15 mouse cellular contexts compared by ENCODE assay signal in the genomic region with DNA sequence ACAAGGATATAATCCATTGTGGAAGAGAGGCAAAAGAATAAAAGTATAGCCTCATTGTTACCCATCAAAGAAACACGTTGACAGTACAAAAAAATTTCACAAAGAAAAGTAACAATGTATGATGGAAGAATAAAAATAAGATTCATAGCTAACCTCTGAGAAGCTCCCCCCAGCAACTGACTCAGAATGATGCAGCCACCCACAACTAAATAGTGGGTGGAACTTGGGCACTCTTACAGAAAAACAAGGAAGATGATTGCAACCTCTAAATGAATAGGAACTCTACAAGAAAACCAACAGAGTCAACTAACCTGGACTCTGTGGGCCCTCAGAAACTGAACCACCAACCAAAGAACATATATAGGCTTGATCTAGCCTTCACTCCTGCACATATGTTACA.
"Had no signal": no experiment of that assay in that cellular context is flagged by ENCODE, and none has a peak within 500 bp of the region (broad histone marks: within the 10 kb centered on the region; RNA-seq: fewer than 3 reads in every experiment).

No protein-coding gene starts in this region.

- ATAC-seq: intestine, postnatal 0 days had no signal

- H3K9me3 ChIP-seq: limb, embryonic 10.5 days; liver, embryonic 15.5 days; midbrain, embryonic 10.5 days; neural tube, embryonic 15.5 days; stomach, embryonic 15.5 days had no signal

- H3K4me3 ChIP-seq: limb, embryonic 10.5 days; liver, embryonic 15.5 days; midbrain, embryonic 10.5 days; myocyte; neural tube, embryonic 15.5 days; stomach, embryonic 15.5 days had no signal

- H3K4me2 ChIP-seq: liver, embryonic 11.5 days; liver, embryonic 15.5 days; lung, embryonic 14.5 days; neural tube, embryonic 15.5 days; stomach, embryonic 15.5 days had no signal

- H3K36me3 ChIP-seq: limb, embryonic 10.5 days; liver, embryonic 15.5 days; midbrain, embryonic 10.5 days; neural tube, embryonic 15.5 days; stomach, embryonic 15.5 days had no signal

- H3K27me3 ChIP-seq: liver, embryonic 15.5 days; neural tube, embryonic 15.5 days; stomach, embryonic 15.5 days had no signal

- DNase-seq: kidney, adult 8-10 months; kidney, postnatal 25 days; lung, embryonic 14.5 days; lung, postnatal 10 days; lung, postnatal 4 days; midbrain, embryonic 14.5 days; thymus, postnatal 36 days had no signal

- H3K9ac ChIP-seq: liver, embryonic 15.5 days; lung, embryonic 14.5 days; neural tube, embryonic 15.5 days; stomach, embryonic 15.5 days had no signal

- H3K27ac ChIP-seq: limb, embryonic 10.5 days; liver, embryonic 15.5 days; midbrain, embryonic 10.5 days; neural tube, embryonic 15.5 days; stomach, embryonic 15.5 days had no signal

- H3K4me1 ChIP-seq: limb, embryonic 10.5 days; liver, embryonic 15.5 days; midbrain, embryonic 10.5 days; neural tube, embryonic 15.5 days; stomach, embryonic 15.5 days had no signal
